Comparison of ENCODE assay signal across 9 mouse cellular contexts in the genomic region with DNA sequence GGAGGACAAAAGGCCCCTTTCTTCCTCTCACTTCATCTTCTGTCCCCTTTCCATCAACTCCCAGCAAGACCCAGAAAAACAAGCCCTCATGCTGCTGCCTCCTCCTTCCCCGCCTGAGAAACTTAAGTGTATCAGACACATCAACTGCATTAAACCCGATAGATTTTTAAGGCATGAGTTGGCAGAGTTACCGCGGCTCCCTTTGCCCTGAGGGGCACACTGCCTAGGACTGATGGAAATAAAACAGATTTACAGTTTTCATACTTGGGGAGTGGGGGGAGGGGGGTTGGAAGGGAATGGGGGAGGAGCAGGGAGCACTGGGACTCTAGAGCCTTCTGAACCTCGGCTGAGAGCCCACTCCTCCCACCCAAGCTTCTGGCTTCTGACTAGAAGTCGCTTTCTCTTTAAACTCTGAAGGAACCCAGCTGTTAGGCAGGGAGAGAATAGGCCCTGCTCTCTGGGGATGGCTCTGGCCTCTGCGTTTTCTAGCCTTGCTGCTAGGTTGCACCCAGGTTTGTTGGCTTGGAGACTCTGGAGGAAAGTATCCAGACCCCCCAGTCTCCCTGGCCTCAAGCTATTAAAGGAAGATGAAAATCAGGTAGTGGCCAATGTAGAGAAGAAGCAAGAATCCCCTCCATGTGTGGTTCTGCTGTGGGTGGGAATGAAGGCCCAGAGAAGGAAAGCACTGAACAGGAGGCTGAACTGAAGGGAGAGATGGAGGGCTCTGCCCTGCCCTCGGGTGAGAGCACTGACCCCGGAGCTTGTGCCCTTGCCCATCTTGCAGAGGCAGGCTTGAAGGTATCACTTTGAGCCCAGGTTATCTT. TPM values are rescaled to one million over a fixed set of nuclear protein-coding genes. Genes with fewer than 3 reads are reported as not detected.
DNase-seq lines count a peak whose midpoint lies in the region; ATAC-seq and TF ChIP-seq lines count a peak whose summit lies in the region.
"Had no signal": no experiment of that assay in that cellular context is flagged by ENCODE, and none has a peak within 500 bp of the region (broad histone marks: within the 10 kb centered on the region; RNA-seq: fewer than 3 reads in every experiment).

No protein-coding gene starts in this region.

- H3K9me3 ChIP-seq in hindbrain, embryonic 13.5 days: no peaks in the 10 kb centered on the region

- H3K9ac ChIP-seq in hindbrain, embryonic 13.5 days: peak overlapping the region; percentile 44

- no peak overlapping the region for H3K4me3 ChIP-seq in left cerebral cortex, adult 2 months
- H3K4me3 ChIP-seq in embryonic fibroblast, embryonic 13.5 days (ENCODE audit: insufficient read depth, low read length): no peak overlapping the region
- H3K4me3 ChIP-seq in hindbrain, embryonic 13.5 days: no peak overlapping the region

- peaks cover 2% of the 10 kb centered on the region; the same call in 1 of the 2 replicates for H3K4me1 ChIP-seq in embryonic fibroblast, embryonic 13.5 days (ENCODE audit: control insufficient read depth, insufficient read depth, low read length)
- H3K4me1 ChIP-seq in hindbrain, embryonic 13.5 days (replicated peaks): peaks cover 51% of the 10 kb centered on the region

- intact Hi-C loops in left cerebral cortex, adult 2 months (cut with DNase I): no loop called here

- TF ChIP-seq CTCF in left cerebral cortex, adult 2 months (IDR thresholded peaks at IDR 0.05): no peak
- no peak for TF ChIP-seq CTCF in embryonic fibroblast, embryonic 13.5 days (IDR thresholded peaks at IDR 0.05; ENCODE audit: borderline replicate concordance, insufficient read depth, low read length)

- no peak for DNase-seq in left cerebral cortex, adult 2 months (ENCODE audit: extremely low spot score in 1 of 2, low spot score in 2 of 2)
- DNase-seq in left cerebral cortex, adult 9 months (ENCODE audit: low spot score in 2 of 2): no peak
- peak; percentile 39 for DNase-seq in lung, postnatal 36 days
- DNase-seq in embryo, embryonic 11 days: no peak
- DNase-seq in urinary bladder, postnatal 10 days (ENCODE audit: low spot score): no peak
- DNase-seq in left cerebral cortex, adult 8-10 months (ENCODE audit: low spot score in 2 of 2): no peak

- ATAC-seq in hindbrain, embryonic 13.5 days (ENCODE audit: low FRiP score): no peak

- H3K27ac ChIP-seq in left cerebral cortex, adult 2 months: peak overlapping the region; percentile 40; the same call in 1 of the 2 replicates
- H3K27ac ChIP-seq in embryonic fibroblast, embryonic 13.5 days (ENCODE audit: insufficient read depth, low read length): peak overlapping the region; percentile 87
- H3K27ac ChIP-seq in hindbrain, embryonic 13.5 days: peak overlapping the region; percentile 69

- peaks cover 9% of the 10 kb centered on the region; the same call in 1 of the 2 replicates for H3K36me3 ChIP-seq in hindbrain, embryonic 13.5 days

- no peak for TF ChIP-seq POLR2A in embryonic fibroblast, embryonic 13.5 days (IDR thresholded peaks at IDR 0.05; ENCODE audit: low read depth, low read length)

- 36% methylated on average over 9 of the region's 9 CpGs for WGBS in hindbrain, embryonic 13.5 days

- no peak overlapping the region for H3K4me2 ChIP-seq in hindbrain, embryonic 13.5 days
- H3K4me2 ChIP-seq: midbrain, embryonic 11.5 days had no signal

- no peaks in the 10 kb centered on the region for H3K27me3 ChIP-seq in hindbrain, embryonic 13.5 days

RNA-seq across cellular contexts. Expression of gene Mtss1l, which starts 18.4 kb away (rescaled TPM):
- 100 to 1,000 TPM; 207 to 234 TPM for total RNA-seq in left cerebral cortex, adult 2 months (2021)
- 33.7 and 54.3 TPM in 2 replicates for polyA plus RNA-seq in embryonic fibroblast, embryonic 13.5 days (2011; ENCODE audit: insufficient read length, low read depth, missing spikeins)
- 19.0 and 20.4 TPM in 2 replicates for polyA plus RNA-seq in hindbrain, embryonic 13.5 days (2015; fragmentation: Nextera tagmentation; extraction: Ambion mirVana)
- 100 to 1,000 TPM; 206 to 236 (median 215) TPM for total RNA-seq in left cerebral cortex, adult 8-10 months (2022)
